Mouse (Mus musculus) right cerebral cortex, postnatal 14 days (tissue): ENCODE measurements at regions not wholly inside any gene's neighbourhood (a gene's known extent, or its start where the extent isn't known, plus 50 kb on each side); places are given as distances from the start of the nearest gene placed in this dataset.

Source experiments
- DNase-seq: peaks from one replicate; pipeline ENCODE4 v3.0.0; 2022

GRCm38 (mm10) chr3:144137483-144137882 lies 67.5 kb downstream of the Lmo4 start:
- no peak for DNase-seq

GRCm38 (mm10) chr3:144136432-144136831 lies 68.6 kb downstream of the Lmo4 start:
- DNase-seq, result no peak

GRCm38 (mm10) chr3:144135646-144136045 lies 69.4 kb downstream of the Lmo4 start:
- no peak for DNase-seq

DNA sequence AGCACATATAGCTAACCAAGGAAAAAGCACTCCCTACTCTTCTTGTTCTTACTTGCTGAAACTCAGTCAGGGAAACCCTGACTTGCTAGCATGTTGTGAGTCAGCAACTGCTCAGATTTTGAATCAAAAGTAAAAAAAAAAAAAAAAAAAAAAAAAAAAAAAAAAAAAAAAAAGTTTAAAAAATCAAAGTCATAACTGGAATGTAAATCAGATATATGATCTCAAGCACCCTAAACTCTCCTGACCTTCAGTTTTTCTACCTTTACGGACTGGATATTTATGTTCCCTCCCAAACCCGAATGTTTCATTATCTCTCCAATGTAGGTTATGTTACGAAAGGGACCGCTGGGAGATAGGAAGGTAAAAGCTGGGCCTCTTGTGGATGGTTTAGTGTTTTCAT lies 77.0 kb downstream of the Lmo4 start:
- no peak for DNase-seq

DNA sequence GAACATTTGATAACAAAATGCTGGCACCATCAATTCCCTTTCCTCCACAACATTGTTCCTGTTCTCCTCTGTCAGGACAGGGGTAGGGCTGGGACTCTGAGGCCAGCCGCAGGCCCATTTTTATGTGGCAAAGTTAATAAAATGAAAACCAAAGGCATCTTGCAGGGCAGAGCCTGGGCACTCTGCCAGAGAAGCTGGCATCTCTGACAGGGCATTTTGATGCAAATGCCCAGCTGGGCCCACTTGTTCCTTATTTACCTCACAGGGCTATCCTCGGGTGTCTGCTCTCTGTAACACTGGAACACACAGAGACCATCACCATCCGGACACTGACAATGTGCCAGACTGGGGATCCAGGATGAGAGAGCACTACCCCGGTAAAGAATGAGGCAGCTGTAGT lies 80.7 kb downstream of the Lmo4 start:
- DNase-seq, result peak; percentile 28

- no peak for DNase-seq
These were observed 81.5 kb downstream of the Lmo4 start for GRCm38 (mm10) chr3:144123361-144124072.

- DNase-seq, result no peak
These were observed 85.9 kb downstream of the Lmo4 start for GRCm38 (mm10) chr3:144119076-144119475.

DNA sequence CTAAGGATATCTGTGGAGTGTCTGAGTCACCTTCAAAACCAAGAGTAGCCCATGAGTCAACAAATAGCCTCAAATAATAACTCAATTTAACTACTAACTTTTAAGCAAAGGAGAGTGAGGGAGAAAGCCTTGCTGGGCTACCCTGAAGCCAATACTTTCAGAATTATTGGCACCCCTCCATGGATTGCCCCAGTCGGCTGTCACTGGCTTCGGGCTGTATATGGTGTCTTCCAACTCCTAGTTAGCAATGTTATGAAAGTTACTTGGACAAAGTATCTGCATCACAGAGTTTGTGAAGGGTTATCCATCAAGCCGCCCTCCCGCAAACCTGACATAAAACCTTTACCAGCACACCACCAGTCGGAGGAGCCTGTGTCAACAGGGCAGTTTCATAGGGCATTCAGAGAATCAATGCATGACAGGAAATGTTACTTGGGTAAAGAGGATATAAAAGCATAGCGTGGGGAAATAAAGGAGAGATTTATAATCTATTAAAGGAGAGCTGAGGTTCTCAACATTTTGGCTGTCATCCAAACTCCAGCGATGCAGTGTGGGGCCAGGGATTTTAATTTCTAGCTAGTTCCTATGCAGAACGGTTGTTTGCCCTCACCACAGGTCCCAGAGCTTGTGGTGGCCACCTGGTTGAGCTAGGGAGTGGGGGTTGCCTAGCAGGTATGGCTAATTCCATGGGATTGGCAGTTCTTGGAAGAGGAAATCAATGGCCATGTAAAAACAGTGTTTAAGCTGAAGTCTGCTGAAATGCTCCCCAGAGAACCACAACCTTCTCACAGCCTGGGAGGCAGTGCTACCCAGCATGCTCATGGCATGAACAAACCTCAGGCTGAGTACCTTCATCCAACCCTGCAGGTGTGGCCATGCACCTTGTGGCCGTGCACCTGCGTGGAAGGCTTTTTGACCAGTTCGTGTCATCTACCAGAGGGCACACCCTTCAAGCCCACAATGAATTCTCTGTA lies 91.1 kb downstream of the Lmo4 start:
- no peak for DNase-seq

DNA sequence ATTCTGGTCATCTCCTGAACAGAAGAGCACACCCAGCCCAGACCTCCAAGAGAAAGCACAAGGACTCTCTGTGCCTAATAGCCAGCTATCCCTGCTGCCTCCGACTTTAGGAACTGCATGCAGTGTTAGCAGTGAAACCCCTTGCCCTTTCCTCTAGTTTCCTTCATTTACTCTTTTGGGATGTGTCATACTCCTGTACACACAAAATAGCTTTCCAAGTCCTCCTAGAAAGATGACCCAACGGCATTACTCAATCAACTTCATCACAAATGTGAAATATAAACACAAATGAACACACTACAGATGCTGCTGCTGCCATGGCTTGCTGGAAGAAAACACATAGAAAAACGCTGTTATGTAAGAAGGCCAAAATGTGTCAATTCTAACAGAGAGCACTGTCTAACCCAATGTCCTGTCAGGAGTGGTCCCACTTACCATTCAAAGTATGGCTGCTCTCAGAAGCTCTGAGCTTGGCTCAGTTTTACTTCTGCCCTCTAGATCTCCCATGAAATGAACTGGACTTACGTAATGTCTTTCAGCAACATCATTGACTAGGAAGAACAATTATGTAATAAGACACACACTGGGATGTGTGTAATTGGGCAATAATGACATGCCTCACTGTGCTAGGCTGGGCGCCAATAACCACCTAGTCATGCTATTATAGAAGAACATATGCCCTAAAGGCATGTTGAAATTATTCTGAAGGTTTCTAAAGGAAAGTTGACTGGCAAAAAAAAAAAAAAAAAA lies 94.5 kb downstream of the Lmo4 start:
- DNase-seq, result no peak

DNA sequence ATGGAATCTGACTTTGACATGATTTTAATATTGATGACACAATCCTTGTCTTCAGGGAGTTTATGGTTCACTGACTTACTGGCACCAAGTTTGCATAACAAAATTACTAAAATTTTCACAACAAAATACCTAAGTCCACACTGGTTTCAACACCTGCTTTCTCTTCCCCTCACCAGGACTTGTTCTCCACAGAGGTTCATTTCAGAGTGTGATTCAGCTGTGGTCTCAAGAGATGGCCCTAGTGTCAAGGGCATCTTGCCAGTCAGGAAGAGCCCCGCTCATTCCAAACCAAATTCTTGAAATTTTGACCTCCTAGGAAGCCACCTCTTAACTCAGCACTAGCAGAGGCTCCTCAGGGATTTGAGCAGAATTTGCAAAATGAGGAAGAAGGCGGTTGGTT lies 95.3 kb downstream of the Lmo4 start:
- DNase-seq, result no peak

DNA sequence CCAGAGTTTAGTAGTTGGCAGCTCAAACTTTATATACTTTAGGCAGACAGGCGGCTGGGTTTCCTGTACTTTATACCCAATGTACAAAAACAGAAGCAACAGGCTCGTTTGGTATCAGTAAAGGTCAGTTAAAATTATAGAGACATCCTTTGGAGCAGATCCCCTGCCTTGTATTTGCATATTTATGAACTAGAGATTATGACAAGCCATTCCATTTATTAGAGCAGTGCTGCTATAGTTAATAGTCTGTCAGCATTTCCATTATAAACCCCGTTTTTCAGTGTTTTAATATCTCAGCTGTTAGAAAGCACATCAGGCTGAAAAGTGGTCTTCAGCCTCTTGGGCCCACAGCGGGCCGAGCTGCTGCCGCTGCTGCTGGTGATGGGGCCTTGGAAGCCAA lies 96.7 kb downstream of the Lmo4 start:
- DNase-seq, result no peak

GRCm38 (mm10) chr3:144107664-144108063 lies 97.4 kb downstream of the Lmo4 start:
- DNase-seq, result peak; percentile 12

DNA sequence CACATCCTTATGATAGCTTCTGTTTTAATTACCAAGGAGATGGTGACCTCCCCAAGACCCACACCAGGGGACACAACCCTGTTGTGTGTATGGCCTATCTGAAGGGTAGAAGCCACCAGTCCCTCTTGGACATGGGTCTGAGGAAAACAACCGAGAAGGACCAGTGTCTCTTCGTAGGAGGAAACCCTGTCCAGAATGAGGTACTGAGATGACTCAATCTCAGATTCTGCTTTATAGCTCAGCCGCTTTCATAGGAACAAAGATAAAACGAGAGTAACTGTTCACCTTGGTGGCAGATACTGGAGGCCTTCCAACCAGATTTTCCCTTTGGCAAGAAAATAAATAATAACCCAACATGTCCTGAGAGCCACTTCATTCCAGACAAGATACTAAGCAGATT lies 100.7 kb downstream of the Lmo4 start:
- DNase-seq, result no peak

- DNase-seq, result no peak
These were observed 105.6 kb downstream of the Lmo4 start for GRCm38 (mm10) chr3:144099444-144099843.

- no peak for DNase-seq
These were observed 106.3 kb downstream of the Lmo4 start for GRCm38 (mm10) chr3:144098762-144099161.

DNA sequence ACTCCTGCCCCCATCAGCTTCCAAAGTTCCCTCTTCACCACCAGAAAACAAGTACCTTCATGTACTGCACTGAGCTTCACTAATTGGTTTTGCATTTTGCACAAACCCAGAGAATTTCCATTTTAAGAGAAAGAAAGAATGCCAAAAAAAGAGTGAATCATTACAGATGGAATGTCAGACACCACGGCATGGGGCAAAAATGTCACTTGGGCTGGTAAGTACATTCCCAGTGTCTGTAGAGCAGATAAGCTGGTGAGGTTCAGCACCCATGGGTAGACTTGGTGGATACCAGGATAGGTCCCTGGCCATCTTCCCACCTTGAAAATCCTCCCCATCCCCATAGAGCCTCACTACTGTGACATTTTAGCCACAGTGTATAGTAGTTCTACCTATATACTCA lies 113.8 kb downstream of the Lmo4 start:
- no peak for DNase-seq

DNA sequence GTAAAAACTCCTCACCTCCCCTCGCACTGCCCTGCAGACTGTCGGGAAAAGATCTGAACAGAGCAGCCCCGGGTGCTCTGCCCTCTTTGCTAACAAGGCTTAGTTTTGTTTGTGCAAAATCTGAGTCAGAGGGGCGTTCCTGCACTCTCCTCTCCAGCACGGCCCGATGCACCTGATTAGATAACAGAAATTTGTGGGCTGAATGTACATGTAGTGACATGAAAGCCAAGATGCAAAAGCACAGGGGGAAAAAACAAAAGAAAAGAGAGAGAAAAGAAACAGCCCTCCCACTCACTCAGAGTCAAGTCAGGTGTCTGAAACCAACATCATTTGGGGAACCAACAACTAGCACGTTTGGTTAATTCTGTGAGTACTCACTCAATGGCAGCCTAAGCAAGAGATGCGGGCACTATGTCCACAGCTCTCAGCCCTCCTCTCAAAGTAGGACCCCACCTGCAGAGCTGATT lies 115.2 kb downstream of the Lmo4 start:
- DNase-seq, result no peak

DNA sequence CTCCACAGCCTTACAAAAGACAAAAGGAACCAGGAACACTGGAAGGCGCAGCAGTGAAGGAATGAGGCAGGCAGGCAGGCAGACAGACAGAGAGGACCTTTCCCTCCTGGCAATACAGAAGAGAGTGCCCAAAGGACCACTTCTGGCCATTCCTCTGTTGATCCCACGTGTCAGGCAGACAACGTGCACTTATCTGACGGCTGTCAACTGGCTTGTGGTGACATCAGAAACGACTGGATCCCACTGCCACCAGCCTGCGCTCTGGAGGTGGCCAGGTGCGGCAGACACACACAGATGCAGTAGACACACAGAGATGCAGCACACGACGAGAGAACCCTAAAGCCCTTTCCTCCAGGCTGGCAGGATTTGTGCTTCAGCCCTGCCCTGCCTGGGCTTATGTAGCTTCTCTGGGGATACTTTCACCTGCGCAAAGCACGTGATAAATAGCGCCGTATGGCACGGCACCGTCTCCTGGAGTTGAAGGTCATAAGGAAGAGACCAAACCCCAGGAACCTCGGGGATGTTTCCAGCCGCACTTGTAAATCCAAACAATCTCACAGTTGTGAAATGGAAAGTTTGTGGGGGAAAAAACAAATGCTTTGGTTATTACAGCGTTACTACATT lies 116.6 kb downstream of the Lmo4 start:
- no peak for DNase-seq

GRCm38 (mm10) chr3:144087771-144088170 lies 117.2 kb downstream of the Lmo4 start:
- DNase-seq, result no peak

DNA sequence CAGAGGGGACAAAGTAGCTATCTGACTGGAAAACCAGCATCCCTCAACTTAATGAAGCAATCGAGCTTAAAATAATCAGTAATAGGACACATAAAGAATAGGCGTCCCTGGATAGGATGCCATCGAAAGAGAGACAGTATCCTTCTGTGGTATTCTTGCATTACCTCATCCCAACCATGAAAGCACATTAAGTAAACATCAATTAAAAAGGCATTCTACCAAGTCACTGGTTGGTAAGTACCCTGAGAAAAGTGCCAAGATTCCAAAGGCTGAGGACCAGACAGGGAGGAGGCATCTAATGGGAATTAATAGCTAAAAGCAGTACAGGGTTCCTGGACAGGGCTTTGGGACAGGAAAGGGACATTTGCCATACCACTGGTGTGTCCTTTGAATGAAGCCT lies 118.8 kb downstream of the Lmo4 start:
- DNase-seq, result no peak

DNA sequence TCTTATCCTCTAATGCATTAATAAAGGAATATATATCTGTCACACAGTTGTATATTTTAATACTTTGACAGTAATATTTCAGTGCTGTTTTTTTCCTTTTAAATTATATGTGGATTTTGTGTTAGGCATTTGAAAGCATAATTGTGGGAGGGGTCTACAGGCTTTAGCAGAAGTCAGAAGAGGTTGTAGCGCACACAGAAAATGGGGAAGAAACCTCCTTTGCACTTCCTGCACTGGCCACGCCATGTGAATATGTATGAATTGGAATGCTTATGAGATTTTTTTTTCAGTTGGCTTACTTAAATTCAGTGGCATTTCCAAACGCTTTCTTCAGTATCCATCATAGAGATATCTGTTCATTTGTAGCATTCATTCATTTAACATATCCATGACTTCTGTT lies 125.1 kb downstream of the Lmo4 start:
- DNase-seq, result no peak

- DNase-seq, result no peak
These were observed 126.7 kb downstream of the Lmo4 start for GRCm38 (mm10) chr3:144078198-144078935.
